Mouse (Mus musculus) MEL (cell line): ENCODE data around the gene Fstl3. TPM values are rescaled to one million over a fixed set of nuclear protein-coding genes. Genes with fewer than 3 reads are reported as not detected.

Experiments
- DNase-seq: peaks from one replicate; pipeline ENCODE4 v3.0.0; 2011; ENCODE audit warnings: low read depth, low spot score
- H3K27ac ChIP-seq: 2 replicates; pipeline ENCODE4 v1.5.1; 2012; ENCODE audit warnings: low read depth, mild to moderate bottlenecking, control low read depth, low read length, moderate library complexity; ENCODE audit not compliant: control insufficient read depth
- H3K27me3 ChIP-seq, 2 experiments: fragments of 150-350 bp in 1 of 2; sonication (generic) in 1 of 2; 2 replicates each; pipeline ENCODE4 v1.6.1; 2012; ENCODE audit warnings: low read length in 2 of 2, mild to moderate bottlenecking in 2 of 2, improper control_type of control experiment in 1 of 2, moderate library complexity in 1 of 2; ENCODE audit not compliant: insufficient read depth in 2 of 2, control insufficient read depth in 1 of 2
- H3K36me3 ChIP-seq, 2 experiments: 2 replicates each; pipeline ENCODE4 v1.6.1; 2012 to 2014; ENCODE audit warnings: low read length in 2 of 2, improper control_type of control experiment in 1 of 2, inconsistent platforms in 1 of 2, mild to moderate bottlenecking in 1 of 2; ENCODE audit not compliant: insufficient read depth in 2 of 2, control insufficient read depth in 1 of 2
- H3K4me1 ChIP-seq, 2 experiments: fragments of 150-350 bp in 1 of 2; sonication (generic) in 1 of 2; 2 replicates each; pipeline ENCODE4 v1.6.1; 2012; ENCODE audit warnings: low read length in 2 of 2, improper control_type of control experiment in 1 of 2, mild to moderate bottlenecking in 1 of 2; ENCODE audit not compliant: insufficient read depth in 2 of 2, control insufficient read depth in 1 of 2
- H3K4me3 ChIP-seq, 2 experiments: fragments of 150-350 bp in 1 of 2; sonication (generic) in 1 of 2; 2 replicates each; pipeline ENCODE4 v1.5.1; 2012; ENCODE audit warnings: low read depth in 2 of 2, low read length in 2 of 2, mild to moderate bottlenecking in 2 of 2, moderate library complexity in 2 of 2, control low read depth in 1 of 2, improper control_type of control experiment in 1 of 2; ENCODE audit not compliant: control insufficient read depth in 1 of 2, insufficient read depth in 1 of 2
- H3K79me2 ChIP-seq: 2 replicates; pipeline ENCODE4 v1.6.1; 2012; ENCODE audit warnings: mild to moderate bottlenecking, low read length, moderate library complexity; ENCODE audit not compliant: control insufficient read depth, poor library complexity, insufficient read depth
- H3K9ac ChIP-seq: 2 replicates; pipeline ENCODE4 v1.6.1; 2012; ENCODE audit warnings: low read depth, mild to moderate bottlenecking, control low read depth, low read length, moderate library complexity; ENCODE audit not compliant: control insufficient read depth, poor library complexity, severe bottlenecking
- H3K9me3 ChIP-seq: fragments of 150-350 bp; sonication (generic); replicated peaks from 2 replicates; pipeline ENCODE4 v1.6.1; 2012; ENCODE audit warnings: mild to moderate bottlenecking, low read length, improper control_type of control experiment, moderate library complexity; ENCODE audit not compliant: insufficient read depth
- BHLHE40 ChIP-seq: IDR thresholded peaks from 2 replicates; pipeline ENCODE4 v1.6.1; 2012; ENCODE audit warnings: low read depth, mild to moderate bottlenecking, inconsistent platforms, low read length, improper control_type of control experiment, borderline replicate concordance
- CHD2 ChIP-seq: IDR thresholded peaks from 2 replicates; pipeline ENCODE4 v1.6.1; 2011; ENCODE audit warnings: low read length, improper control_type of control experiment
- E2F4 ChIP-seq: IDR thresholded peaks from 2 replicates; pipeline ENCODE4 v1.6.1; 2011; ENCODE audit warnings: low read depth, low read length, improper control_type of control experiment, borderline replicate concordance
- ELF1 ChIP-seq: IDR thresholded peaks from 2 replicates; pipeline ENCODE4 v1.6.1; 2014; ENCODE audit warnings: low read depth, mild to moderate bottlenecking, inconsistent platforms, low read length, improper control_type of control experiment, moderate library complexity
- ETS1 ChIP-seq: IDR thresholded peaks from 2 replicates; pipeline ENCODE4 v1.6.1; 2012; ENCODE audit warnings: low read depth, mild to moderate bottlenecking, inconsistent platforms, low read length, improper control_type of control experiment, moderate library complexity
- MAFK ChIP-seq: IDR thresholded peaks from 2 replicates; pipeline ENCODE4 v1.6.1; 2011; ENCODE audit warnings: low read depth, mild to moderate bottlenecking, low read length, improper control_type of control experiment, borderline replicate concordance
- MAZ ChIP-seq: IDR thresholded peaks from 2 replicates; pipeline ENCODE4 v1.6.1; 2012; ENCODE audit warnings: low read depth, mild to moderate bottlenecking, inconsistent platforms, low read length, improper control_type of control experiment
- MXI1 ChIP-seq: IDR thresholded peaks from 2 replicates; pipeline ENCODE4 v1.6.1; 2011; ENCODE audit warnings: mild to moderate bottlenecking, low read depth, low read length, improper control_type of control experiment
- POLR2AphosphoS2 ChIP-seq: IDR thresholded peaks from 2 replicates; pipeline ENCODE4 v1.6.1; 2011; ENCODE audit warnings: low read length, improper control_type of control experiment
- POLR2AphosphoS5 ChIP-seq: IDR thresholded peaks from 2 replicates; pipeline ENCODE4 v1.6.1; 2012; ENCODE audit warnings: low read depth, borderline replicate concordance, mild to moderate bottlenecking, inconsistent platforms, low read length, moderate library complexity, mixed read lengths
- SIN3A ChIP-seq: IDR thresholded peaks from 2 replicates; pipeline ENCODE4 v1.6.1; 2012; ENCODE audit warnings: low read length, improper control_type of control experiment, inconsistent platforms
- UBTF ChIP-seq: IDR thresholded peaks from 2 replicates; pipeline ENCODE4 v1.6.1; 2012; ENCODE audit warnings: low read depth, mild to moderate bottlenecking, inconsistent platforms, low read length, improper control_type of control experiment, moderate library complexity, borderline replicate concordance; ENCODE audit not compliant: insufficient read depth
- USF1 ChIP-seq: IDR thresholded peaks from 2 replicates; pipeline ENCODE4 v1.6.1; 2014; ENCODE audit warnings: low read depth, mild to moderate bottlenecking, inconsistent platforms, low read length, improper control_type of control experiment, moderate library complexity
- ZC3H11A ChIP-seq: IDR thresholded peaks from 2 replicates; pipeline ENCODE4 v1.6.1; 2012; ENCODE audit warnings: low read depth, mild to moderate bottlenecking, inconsistent platforms, low read length, improper control_type of control experiment
- ZKSCAN1 ChIP-seq: IDR thresholded peaks from 2 replicates; pipeline ENCODE4 v1.6.1; 2012; ENCODE audit warnings: low read depth, mild to moderate bottlenecking, inconsistent platforms, low read length, improper control_type of control experiment, moderate library complexity
- polyA plus RNA-seq, 2 experiments: library from polyadenylated mRNA; stranded (reverse) in 1 of 2; unstranded in 1 of 2; fragments of >175 nt in 1 of 2; fragments of >200 nt in 1 of 2; gene quantifications; 2 replicates each; pipeline versions ENCODE4 v1.2.1 to v1.2.4; 2012; ENCODE audit warnings: low replicate concordance in 2 of 2, low read depth in 1 of 2; ENCODE audit not compliant: insufficient read length in 2 of 2, insufficient read depth in 1 of 2, missing spikeins in 1 of 2
- total RNA-seq: library from RNA; depleted of rRNA; stranded (reverse); fragments of 300-350 nt; gene quantifications from 2 replicates; pipeline ENCODE4 v1.2.3, GENCODE M21; 2012

Gene Fstl3
- total and polyA plus RNA-seq, 3 experiments: 4.3 to 7.1 TPM; not detected in 1

DNA sequence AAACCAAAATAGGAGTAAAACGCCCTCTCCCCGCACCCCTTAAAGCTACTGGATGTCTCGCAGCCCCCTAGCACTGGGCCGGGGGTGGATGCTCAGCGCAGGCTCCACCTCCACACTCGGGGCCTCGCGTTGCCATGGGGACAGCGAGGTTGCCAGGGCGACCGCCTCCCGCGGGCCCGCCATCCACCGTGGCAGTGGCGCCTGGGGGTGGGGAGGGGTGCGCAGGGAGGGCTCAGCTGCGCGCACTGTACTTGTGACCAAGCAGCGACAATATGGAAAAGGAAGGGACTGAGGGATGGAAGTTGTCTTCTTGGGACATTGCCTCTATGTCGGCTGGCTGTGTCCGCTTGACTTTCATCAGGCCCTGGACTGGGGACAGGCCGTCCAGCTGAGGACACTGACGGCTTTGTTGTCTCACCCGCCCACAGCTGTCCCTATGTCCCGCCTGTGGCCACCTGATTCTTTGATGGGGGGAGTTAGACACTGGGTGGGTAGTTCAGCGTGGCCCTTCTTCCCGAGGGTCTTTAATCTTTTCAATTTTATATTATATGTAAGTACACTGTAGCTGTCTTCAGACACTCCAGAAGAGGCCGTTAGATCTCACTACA is 26.7 kb downstream of the Fstl3 start:
- peaks cover 12 to 16% of the 10 kb centered on the region in 2 experiments for H3K4me1 ChIP-seq

DNA sequence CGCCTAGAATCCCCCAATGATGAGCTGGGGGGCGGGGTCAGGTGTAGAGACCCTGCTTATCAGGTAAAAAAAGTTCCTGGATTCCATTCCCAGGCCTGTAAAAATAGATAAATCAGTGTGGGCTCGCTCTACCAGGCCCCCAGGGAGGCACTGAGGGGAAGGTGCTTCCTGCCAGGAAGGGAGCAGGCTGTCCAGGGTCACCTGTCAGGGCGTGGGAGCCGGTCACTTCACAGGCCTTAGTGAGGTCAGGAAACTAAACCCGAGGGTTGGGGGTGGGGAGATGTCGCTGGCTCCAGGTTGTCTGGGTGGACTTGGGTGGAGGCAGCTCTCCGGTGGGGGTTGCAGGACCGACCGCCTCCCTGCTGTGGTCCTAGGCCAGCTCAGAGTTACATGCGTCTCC is 28.6 kb downstream of the Fstl3 start:
- Histone ChIP-seq H3K9me3 (no peaks in the 10 kb centered on the region), H3K27ac (no peak overlapping the region), H3K36me3 (peaks cover 0 to 14% of the 10 kb centered on the region in 2 experiments; a peak in 2 of 4 replicates), H3K9ac (no peak overlapping the region), H3K79me2 (no peaks in the 10 kb centered on the region), H3K4me3 (no peak overlapping the region), H3K27me3 (no peaks in the 10 kb centered on the region), H3K4me1 (peaks cover 5 to 13% of the 10 kb centered on the region in 2 experiments; a peak in 3 of 4 replicates)
- no peak for DNase-seq
- no peak for TF ChIP-seq SIN3A
- TF ChIP-seq MXI1: no peak
- no peak for TF ChIP-seq ZC3H11A
- TF ChIP-seq ZKSCAN1: no peak
- no peak for TF ChIP-seq UBTF
- no peak for TF ChIP-seq POLR2AphosphoS5
- no peak for TF ChIP-seq BHLHE40
- TF ChIP-seq USF1: no peak
- TF ChIP-seq E2F4: no peak
- no peak for TF ChIP-seq ELF1
- no peak for TF ChIP-seq ETS1
- TF ChIP-seq MAZ: no peak

More for the DNA sequence above, 26.7 kb downstream of the Fstl3 start:
- TF ChIP-seq CHD2 (no peak), POLR2AphosphoS2 (no peak), MAFK (no peak)
- Histone ChIP-seq H3K4me3 (no peak overlapping the region), H3K27ac (no peak overlapping the region), H3K9me3 (no peaks in the 10 kb centered on the region), H3K79me2 (no peaks in the 10 kb centered on the region), H3K9ac (no peak overlapping the region), H3K27me3 (no peaks in the 10 kb centered on the region), H3K36me3 (peaks cover 0 to 17% of the 10 kb centered on the region in 2 experiments; a peak in 2 of 4 replicates)
- no peak for DNase-seq
